Mouse (Mus musculus) stomach, postnatal 0 days (tissue): Measurements from ENCODE around the gene Gm10447.

Experiments
- CTCF ChIP-seq: IDR thresholded peaks from 2 replicates; pipeline ENCODE4 v1.5.1; 2016; ENCODE audit warnings: antibody characterized with exemption, low read depth, mild to moderate bottlenecking, moderate library complexity
- EP300 ChIP-seq: optimal IDR thresholded peaks from 2 replicates; pipeline ENCODE3; 2016; ENCODE audit warnings: antibody characterized with exemption

DNA sequence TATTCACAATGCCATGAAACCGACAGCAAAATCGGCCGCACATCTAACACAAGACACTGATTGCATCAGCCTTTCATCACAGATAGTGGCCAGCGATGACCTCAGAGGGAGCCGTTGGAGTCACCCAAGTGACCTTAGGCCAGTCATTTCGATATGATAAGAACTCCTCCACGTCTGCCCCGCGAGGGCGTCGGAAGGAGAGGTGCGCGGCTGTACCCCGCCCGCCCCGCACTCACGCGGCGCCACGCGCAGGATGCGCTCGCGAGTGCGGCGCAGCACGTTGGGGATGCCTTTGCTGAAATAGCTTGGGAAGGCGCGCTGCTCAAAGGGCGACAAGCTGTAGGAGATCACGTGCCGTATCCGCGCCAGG is 26.6 kb downstream of the Gm10447 start:
- TF ChIP-seq CTCF (no peak), EP300 (no peak)
